Mouse (Mus musculus): ENCODE data around the gene Fam181b. TPM values are rescaled to one million over a fixed set of nuclear protein-coding genes. Genes with fewer than 3 reads are reported as not detected.
A peak's percentile ranks its signal among the peaks of the same experiment; 100 is the strongest.

Gene Fam181b
- 7.2 and 11.4 TPM in 2 replicates for polyA plus RNA-seq (2016; fragmentation: Nextera tagmentation; extraction: Ambion mirVana)

DNA sequence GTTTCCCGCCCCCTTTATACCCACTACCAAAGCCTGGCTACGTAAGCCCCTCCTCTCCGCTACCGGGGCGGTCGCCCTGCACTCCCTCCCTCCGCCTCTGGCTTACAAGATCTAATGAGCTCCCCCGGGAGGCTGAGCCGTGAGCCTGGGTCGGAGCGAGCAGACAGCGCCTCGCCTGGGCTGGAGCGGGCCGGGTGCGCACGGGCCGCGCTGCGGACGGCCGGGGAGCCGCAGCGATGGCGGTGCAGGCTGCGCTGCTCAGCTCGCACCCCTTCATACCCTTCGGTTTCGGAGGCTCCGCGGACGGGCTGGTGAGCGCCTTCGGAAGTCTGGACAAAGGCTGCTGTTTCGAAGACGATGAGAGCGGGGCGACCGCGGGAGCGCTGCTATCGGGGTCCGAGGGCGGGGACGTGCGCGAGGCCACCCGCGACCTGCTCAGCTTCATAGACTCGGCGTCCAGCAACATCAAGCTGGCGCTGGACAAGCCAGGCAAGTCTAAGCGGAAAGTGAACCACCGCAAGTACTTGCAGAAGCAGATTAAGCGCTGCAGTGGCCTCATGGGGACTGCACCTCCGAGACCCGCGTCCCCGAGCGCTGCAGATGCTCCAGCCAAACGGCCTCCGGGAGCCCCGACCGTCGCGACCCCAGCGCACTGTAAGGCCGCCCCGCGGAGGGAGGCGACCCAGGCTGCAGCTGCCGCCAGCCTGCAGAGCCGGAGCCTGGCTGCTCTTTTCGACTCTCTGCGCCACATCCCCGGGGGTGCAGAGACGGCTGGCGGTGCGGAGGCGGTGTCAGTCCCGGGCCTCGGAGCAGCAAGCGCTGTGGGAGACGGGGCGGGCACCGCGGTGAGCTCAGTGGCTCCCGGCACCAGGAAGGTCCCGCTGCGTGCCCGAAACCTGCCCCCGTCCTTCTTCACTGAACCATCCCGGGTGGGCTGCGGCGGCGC is at the start of gene Fam181b:
Gene Fam181b, plus strand, starts transcription at position 81 of the 946 bp plus-strand sequence.
- under 1% methylated on average over 96 of the region's 96 CpGs for WGBS
- Histone ChIP-seq H3K27me3 (replicated peaks; ENCODE audit: low read depth, poor library complexity, severe bottlenecking) (peaks cover 36% of the 10 kb centered on the region), H3K27ac (replicated peaks) (peak within 1 kb of the TSS; percentile 88), H3K4me1 (peaks cover 44% of the 10 kb centered on the region), H3K36me3 (replicated peaks) (no peaks in the 10 kb centered on the region), H3K4me3 (peak within 1 kb of the TSS; percentile 64), H3K9me3 (no peaks in the 10 kb centered on the region)
- DNase-seq (ENCODE audit: low spot score), result peak; percentile 92

DNA sequence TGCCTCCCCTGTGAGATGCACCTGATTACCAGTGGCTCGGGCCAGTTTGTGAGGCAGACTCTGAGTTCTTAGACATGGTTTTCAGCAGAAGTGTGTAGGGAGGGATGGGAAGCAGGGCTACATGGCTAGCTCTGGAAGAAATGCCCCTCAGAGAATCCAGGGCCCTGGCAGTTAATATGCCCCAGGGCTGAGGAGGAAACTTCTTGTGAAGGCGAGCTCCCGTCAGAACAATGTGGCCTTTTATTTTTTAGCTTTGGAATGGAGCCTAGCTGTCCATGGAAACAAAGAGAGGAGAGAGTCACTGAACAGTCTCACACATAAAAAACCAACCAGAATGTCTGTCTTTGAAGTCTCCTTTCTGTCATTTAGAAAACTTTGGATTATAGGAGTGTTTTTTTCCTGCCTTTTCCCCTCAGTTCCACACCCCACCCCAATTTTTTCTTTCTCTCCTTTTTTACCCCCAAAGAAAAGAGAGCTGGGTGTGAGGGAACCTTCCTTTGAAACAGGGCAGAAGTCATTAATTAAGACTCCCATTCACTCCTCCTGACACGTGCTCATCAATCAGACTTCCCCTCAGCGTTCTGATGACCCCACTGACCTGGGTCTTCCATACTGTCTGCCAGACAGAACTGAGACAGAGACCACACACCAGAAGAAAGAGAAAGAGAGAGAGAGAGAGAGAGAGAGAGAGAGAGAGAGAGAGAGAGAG is 41.7 kb upstream of the Fam181b start:
- H3K4me1 ChIP-seq, result 0 out of 2 replicates have a peak, but pooled peaks cover 11% of the 10 kb centered on the region
- H3K36me3 ChIP-seq (replicated peaks), result no peaks in the 10 kb centered on the region
- WGBS, result 13% methylated on average over 5 of the region's 5 CpGs
- DNase-seq (ENCODE audit: low spot score), result no peak
- no peaks in the 10 kb centered on the region for H3K9me3 ChIP-seq
- no peaks in the 10 kb centered on the region for H3K27me3 ChIP-seq (replicated peaks; ENCODE audit: low read depth, poor library complexity, severe bottlenecking)
- H3K27ac ChIP-seq (replicated peaks), result no peak overlapping the region
- no peak overlapping the region for H3K4me3 ChIP-seq

DNA sequence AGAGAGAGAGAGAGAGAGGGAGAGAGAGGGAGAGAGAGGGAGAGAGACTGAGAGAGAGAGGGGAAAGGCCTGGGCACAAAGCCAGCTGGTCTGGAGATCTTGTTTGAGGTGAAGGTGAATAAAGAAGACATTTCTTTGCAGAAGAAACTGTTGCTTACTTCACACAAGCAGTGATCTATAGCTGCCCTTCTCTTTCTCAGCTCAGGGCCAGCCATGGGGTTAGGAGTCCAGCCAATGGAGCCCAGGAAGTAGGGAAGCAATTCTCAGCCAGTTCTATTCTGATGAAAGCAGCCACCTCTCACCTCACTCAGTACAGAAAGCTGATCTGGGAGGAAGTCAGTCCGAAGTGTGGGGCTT is 41.2 kb upstream of the Fam181b start:
- Histone ChIP-seq H3K4me3 (no peak overlapping the region), H3K27me3 (replicated peaks; ENCODE audit: low read depth, poor library complexity, severe bottlenecking) (no peaks in the 10 kb centered on the region), H3K9me3 (no peaks in the 10 kb centered on the region), H3K36me3 (replicated peaks) (no peaks in the 10 kb centered on the region), H3K4me1 (0 out of 2 replicates have a peak, but pooled peaks cover 11% of the 10 kb centered on the region), H3K27ac (replicated peaks) (peak overlapping the region; percentile 16; the same call in 1 of the 2 replicates)
- 28% methylated on average over 1 of the region's 1 CpGs for WGBS
- no peak for DNase-seq (ENCODE audit: low spot score)

DNA sequence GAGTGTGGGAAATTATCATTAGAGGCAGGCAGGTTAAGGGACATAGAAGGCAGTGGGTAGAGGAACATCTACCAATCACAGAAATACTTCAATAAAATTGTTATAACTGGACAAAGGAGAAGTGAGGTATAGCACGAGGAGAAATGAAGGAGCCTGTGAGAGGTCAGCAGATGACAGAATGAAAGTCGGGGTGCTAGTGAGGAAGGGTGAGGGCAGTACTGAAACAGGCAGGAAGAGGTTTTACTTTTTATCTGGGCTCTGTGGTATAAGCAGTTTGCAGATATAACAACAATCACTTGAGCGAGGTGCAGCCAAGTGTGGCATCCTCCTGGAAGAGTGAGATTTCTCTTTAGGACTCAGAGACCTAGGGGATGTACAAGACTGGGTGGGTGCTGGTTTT is 40.1 kb upstream of the Fam181b start:
- no peak for DNase-seq (ENCODE audit: low spot score)
- 85% methylated on average over 3 of the region's 3 CpGs for WGBS

DNA sequence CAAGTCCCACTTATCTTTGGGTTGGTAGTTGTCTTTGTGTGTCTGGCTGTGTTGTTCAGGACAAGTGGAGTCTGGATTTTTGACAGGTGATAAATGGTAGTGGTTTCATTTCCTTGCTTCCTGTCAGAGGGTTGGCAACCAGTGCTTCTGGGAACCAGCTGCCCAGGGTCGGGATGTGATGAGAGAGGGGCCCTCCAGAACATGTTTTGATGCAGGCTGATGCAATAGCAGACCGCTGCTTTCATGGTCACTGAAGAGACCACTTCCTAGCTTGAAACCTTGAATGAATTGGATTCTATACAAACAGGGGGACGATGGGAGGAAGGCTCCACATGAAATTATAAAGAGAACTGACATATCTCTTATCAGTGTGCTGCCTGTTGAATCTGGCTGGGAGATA is 35.3 kb upstream of the Fam181b start:
- Histone ChIP-seq H3K27me3 (replicated peaks; ENCODE audit: low read depth, poor library complexity, severe bottlenecking) (no peaks in the 10 kb centered on the region), H3K4me3 (no peak overlapping the region), H3K27ac (replicated peaks) (no peak overlapping the region), H3K9me3 (no peaks in the 10 kb centered on the region), H3K36me3 (replicated peaks) (no peaks in the 10 kb centered on the region), H3K4me1 (no peaks in the 10 kb centered on the region)
- no peak for DNase-seq (ENCODE audit: low spot score)
- WGBS, result 72% methylated on average over 3 of the region's 3 CpGs

More for the DNA sequence above, 40.1 kb upstream of the Fam181b start:
- Histone ChIP-seq H3K4me3 (no peak overlapping the region), H3K9me3 (no peaks in the 10 kb centered on the region), H3K4me1 (0 out of 2 replicates have a peak, but pooled peaks cover 11% of the 10 kb centered on the region), H3K36me3 (replicated peaks) (no peaks in the 10 kb centered on the region), H3K27me3 (replicated peaks; ENCODE audit: low read depth, poor library complexity, severe bottlenecking) (no peaks in the 10 kb centered on the region), H3K27ac (replicated peaks) (no peak overlapping the region)

DNA sequence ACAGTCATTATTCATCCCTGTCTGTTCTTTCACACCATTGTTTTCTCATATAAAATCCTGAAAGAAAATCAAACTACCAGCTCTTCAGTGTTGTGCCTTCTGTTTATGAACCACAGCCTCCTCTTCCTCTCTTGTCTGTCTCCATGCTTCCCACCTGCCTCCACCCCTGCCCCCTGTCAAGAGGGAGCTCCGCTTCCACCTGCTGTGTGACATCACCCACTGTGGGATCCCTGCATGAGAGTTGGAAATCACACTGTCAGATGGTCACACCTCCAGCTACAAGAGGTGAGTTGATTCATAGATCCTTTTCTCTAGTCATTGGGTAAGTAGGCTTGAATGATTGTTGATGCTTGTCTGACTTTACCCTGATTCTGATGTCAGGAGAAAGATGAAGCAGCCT is 34.9 kb upstream of the Fam181b start:
- Histone ChIP-seq H3K4me3 (no peak overlapping the region), H3K4me1 (no peaks in the 10 kb centered on the region), H3K27ac (replicated peaks) (no peak overlapping the region), H3K9me3 (no peaks in the 10 kb centered on the region), H3K36me3 (replicated peaks) (no peaks in the 10 kb centered on the region), H3K27me3 (replicated peaks; ENCODE audit: low read depth, poor library complexity, severe bottlenecking) (no peaks in the 10 kb centered on the region)
- 88% methylated on average over 1 of the region's 1 CpGs for WGBS
- no peak for DNase-seq (ENCODE audit: low spot score)

DNA sequence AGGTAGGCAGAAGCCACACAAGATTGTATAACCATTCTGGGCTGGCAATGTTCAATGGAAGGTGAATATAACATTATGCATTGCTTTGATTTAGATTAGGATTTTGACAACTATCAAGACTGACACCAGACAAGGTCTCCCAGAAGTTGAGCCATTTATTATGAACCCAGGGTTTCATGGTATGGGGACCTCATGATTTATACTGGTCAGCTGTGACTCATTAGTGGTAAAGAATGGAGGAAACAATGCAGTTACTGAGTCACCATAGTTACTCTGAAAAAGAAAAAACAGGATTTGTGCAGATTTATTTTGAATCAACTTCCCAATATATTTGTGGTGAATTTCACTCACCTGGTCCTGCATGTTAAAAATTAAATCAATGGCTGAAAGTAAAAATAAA is 18.8 kb upstream of the Fam181b start:
- Histone ChIP-seq H3K4me3 (no peak overlapping the region), H3K4me1 (peaks cover 14% of the 10 kb centered on the region), H3K27me3 (replicated peaks; ENCODE audit: low read depth, poor library complexity, severe bottlenecking) (no peaks in the 10 kb centered on the region), H3K9me3 (no peaks in the 10 kb centered on the region), H3K27ac (replicated peaks) (no peak overlapping the region), H3K36me3 (replicated peaks) (no peaks in the 10 kb centered on the region)
- DNase-seq (ENCODE audit: low spot score), result no peak

DNA sequence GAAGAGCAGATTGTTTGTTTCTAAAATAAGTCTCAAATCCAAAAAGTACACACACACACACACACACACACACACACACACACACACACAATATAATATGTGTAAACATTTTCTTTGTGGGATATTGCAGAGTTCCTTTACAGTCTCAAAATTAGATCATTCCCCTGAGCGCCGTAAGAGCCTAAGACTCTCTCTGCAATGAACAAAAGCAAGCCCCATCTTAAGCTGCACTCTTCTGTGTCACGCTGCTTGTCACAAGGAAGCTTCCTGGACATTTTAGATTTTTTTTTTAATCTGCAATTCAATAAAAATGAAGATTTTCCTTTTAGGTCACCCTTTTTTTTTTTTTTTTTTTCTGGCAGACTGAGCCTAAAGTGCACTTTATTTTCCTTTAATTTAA is 17.9 kb upstream of the Fam181b start:
- 43% methylated on average over 3 of the region's 3 CpGs for WGBS
- Histone ChIP-seq H3K27me3 (replicated peaks; ENCODE audit: low read depth, poor library complexity, severe bottlenecking) (no peaks in the 10 kb centered on the region), H3K4me3 (no peak overlapping the region), H3K27ac (replicated peaks) (no peak overlapping the region), H3K36me3 (replicated peaks) (no peaks in the 10 kb centered on the region), H3K4me1 (peaks cover 17% of the 10 kb centered on the region), H3K9me3 (no peaks in the 10 kb centered on the region)
- no peak for DNase-seq (ENCODE audit: low spot score)

DNA sequence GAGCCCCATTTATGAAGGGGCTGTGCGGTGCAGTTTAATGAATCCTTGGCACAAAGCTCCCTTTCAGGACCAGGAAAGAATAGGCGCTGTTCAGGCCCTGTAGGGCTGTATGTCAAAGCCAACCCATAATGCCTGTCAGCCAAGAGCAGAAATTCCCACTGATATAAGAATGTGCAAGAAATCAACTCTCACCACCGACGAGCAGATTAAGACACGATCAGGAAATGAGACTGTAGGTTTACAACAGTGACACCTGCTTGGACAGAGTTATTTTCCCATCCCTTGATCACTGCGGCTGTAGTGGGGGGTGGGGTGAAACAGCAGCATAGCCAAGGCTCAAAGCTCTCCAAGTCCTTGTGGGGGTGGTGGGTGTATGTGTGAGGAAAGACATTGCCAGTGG is 17.5 kb upstream of the Fam181b start:
- Histone ChIP-seq H3K4me1 (peaks cover 21% of the 10 kb centered on the region), H3K4me3 (no peak overlapping the region), H3K9me3 (no peaks in the 10 kb centered on the region), H3K27me3 (replicated peaks; ENCODE audit: low read depth, poor library complexity, severe bottlenecking) (no peaks in the 10 kb centered on the region), H3K36me3 (replicated peaks) (no peaks in the 10 kb centered on the region), H3K27ac (replicated peaks) (0 out of 2 replicates have a peak overlapping the region, but pooled peaks have one; percentile 8)
- DNase-seq (ENCODE audit: low spot score), result peak; percentile 19
- whole genome bisulfite sequencing, result 31% methylated on average over 6 of the region's 6 CpGs

DNA sequence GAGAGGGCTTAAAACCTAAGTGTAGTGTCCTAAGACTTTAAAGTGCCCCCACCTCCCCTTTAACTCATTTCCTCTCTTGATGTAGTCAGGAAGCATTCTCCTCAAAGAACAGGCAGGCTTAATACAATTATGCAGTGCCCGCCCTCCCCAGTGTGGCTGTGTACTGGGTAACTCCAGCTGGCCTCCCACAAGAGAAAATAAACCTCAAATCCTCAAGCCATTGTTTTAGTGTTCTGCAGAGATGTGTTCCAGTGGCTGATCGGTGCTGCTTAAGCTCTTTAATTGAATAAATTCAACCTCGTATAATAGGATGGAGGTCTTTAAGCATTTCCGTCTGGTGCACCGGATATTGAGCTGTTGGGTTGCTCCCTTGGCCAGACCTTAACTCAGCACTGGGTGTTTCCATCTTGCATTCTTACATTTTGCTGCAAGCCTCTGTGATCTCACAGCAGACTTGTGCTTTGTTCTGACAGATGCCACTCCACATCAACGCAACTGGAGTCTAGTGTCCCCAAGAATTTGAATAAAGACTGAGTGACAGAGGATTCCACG is 12.1 kb upstream of the Fam181b start:
- Histone ChIP-seq H3K4me3 (no peak overlapping the region), H3K36me3 (replicated peaks) (no peaks in the 10 kb centered on the region), H3K27me3 (replicated peaks; ENCODE audit: low read depth, poor library complexity, severe bottlenecking) (no peaks in the 10 kb centered on the region; the same call in 1 of the 2 replicates), H3K4me1 (peaks cover 18% of the 10 kb centered on the region), H3K27ac (replicated peaks) (0 out of 2 replicates have a peak overlapping the region, but pooled peaks have one; percentile 44), H3K9me3 (no peaks in the 10 kb centered on the region)
- 42% methylated on average over 7 of the region's 7 CpGs for WGBS
- peak; percentile 20 for DNase-seq (ENCODE audit: low spot score)

DNA sequence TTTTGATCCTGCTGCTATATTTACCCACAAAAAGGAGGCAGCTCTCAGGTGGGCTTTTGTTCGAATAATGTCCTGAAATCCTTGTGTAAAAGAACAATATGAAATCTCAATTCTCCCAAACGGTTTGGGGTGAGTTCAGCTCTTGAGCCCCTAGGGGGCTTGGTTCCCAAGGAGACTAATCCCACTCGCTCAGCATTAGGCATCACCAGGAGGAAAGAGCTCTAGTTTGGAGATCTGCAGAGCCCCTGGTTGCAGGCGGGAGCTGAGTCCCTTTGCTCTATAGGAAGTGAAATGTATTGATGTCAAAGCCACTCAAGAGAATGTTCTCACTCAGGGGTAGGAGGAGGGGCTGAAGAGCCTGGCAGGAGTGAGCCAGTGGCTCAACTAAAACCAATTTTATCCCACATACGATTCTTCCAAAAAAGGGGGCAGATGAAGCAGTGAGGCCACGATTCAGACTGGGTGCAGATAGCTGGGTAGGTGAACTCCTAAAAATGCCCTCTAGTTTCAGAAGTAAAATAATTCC is 3.2 kb upstream of the Fam181b start:
- H3K4me1 ChIP-seq, result peaks cover 33% of the 10 kb centered on the region
- H3K4me3 ChIP-seq, result no peak overlapping the region

DNA sequence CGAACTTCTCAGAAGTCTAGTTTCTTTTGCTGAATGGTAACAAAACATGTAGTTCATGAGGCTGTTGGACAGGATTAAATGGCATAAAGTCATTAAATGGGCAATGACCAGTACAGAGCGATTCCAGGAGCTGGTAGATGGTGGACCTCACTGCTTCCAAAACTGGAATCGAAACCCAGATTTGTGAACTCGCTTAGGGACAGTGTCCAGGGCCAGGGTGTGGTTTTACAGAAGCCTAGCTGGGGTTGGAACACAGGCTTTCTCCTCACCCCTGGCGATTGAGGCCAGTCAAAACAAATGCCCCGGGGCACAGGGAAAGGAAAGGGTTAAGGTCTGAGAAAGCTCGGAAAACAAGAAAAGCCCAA is 263 bp upstream of the Fam181b start:
- H3K27me3 ChIP-seq (replicated peaks; ENCODE audit: low read depth, poor library complexity, severe bottlenecking), result peaks cover 36% of the 10 kb centered on the region
- H3K4me3 ChIP-seq, result peak overlapping the region; percentile 64
- peaks cover 44% of the 10 kb centered on the region for H3K4me1 ChIP-seq
- no peaks in the 10 kb centered on the region for H3K36me3 ChIP-seq (replicated peaks)
- no peaks in the 10 kb centered on the region for H3K9me3 ChIP-seq
- H3K27ac ChIP-seq (replicated peaks), result peak overlapping the region; percentile 88
- no peak for DNase-seq (ENCODE audit: low spot score)
- WGBS, result 21% methylated on average over 7 of the region's 7 CpGs

More for the DNA sequence above, 3.2 kb upstream of the Fam181b start:
- Histone ChIP-seq H3K9me3 (no peaks in the 10 kb centered on the region), H3K36me3 (replicated peaks) (no peaks in the 10 kb centered on the region), H3K27ac (replicated peaks) (no peak overlapping the region), H3K27me3 (replicated peaks; ENCODE audit: low read depth, poor library complexity, severe bottlenecking) (peaks cover 24% of the 10 kb centered on the region)
- 6% methylated on average over 6 of the region's 6 CpGs for WGBS
- peak; percentile 41 for DNase-seq (ENCODE audit: low spot score)

Data from embryonic facial prominence, embryonic 10.5 days (tissue).